Mouse (Mus musculus): Measurements from ENCODE around the gene Csad. TPM values are rescaled to one million over a fixed set of nuclear protein-coding genes. Genes with fewer than 3 reads are reported as not detected.
"Not testable (repeated sequence)": the region's sequence is repeated elsewhere in the genome, so short reads cannot be mapped to it uniquely, and the experiment has no call there.

Gene Csad
- polyA plus RNA-seq, 1 experiment from 2014 or later, result 27.9 TPM

DNA sequence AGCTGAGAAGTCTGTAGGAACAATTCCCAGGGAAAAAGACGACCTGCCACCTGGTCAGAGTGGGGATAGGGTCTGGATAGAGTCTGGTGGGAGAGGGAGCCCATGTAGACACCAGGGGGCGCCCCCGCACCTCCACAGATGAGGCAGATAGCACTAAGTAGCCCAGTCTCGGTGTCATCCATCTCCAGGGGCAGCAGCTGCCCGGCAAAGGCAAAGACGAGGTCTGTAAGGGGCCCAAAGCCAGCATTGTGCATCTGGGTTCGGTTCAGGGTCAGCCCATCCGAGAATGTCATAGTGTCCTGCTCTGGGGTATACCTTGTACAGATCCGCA lies 34.7 kb upstream of the Csad start:
- Histone ChIP-seq H3K27ac (ENCODE audit: low read depth, low read length) (no peak overlapping the region), H3K9ac (ENCODE audit: low read depth, low read length) (no peak overlapping the region; the same call in 1 of the 2 replicates), H3K27me3 (ENCODE audit: control insufficient read depth, insufficient read depth, low read length) (peaks cover 21% of the 10 kb centered on the region), H3K4me3 (ENCODE audit: low read depth, low read length) (no peak overlapping the region), H3K4me1 (replicated peaks; ENCODE audit: control insufficient read depth, insufficient read depth, low read length) (peaks cover 11% of the 10 kb centered on the region), H3K9me3 (ENCODE audit: control insufficient read depth, low read length) (no peaks in the 10 kb centered on the region), H3K36me3 (ENCODE audit: control insufficient read depth, insufficient read depth, low read length) (no peaks in the 10 kb centered on the region), H3K4me2 (replicated peaks; ENCODE audit: low read depth, low read length) (no peak overlapping the region)
- DNase-seq (ENCODE audit: low spot score) (peak; percentile 91), ATAC-seq (ENCODE audit: low FRiP score) (peak; percentile 75)
- 9% methylated on average over 9 of the region's 9 CpGs for WGBS

GRCm38 (mm10) chr15:102238543-102239259 lies 34.2 kb upstream of the Csad start:
- H3K9me3 ChIP-seq (ENCODE audit: control insufficient read depth, low read length), result no peaks in the 10 kb centered on the region
- ATAC-seq (ENCODE audit: low FRiP score), result no peak

GRCm38 (mm10) chr15:102235371-102236027 lies 31.0 kb upstream of the Csad start:
- Histone ChIP-seq H3K9me3 (ENCODE audit: control insufficient read depth, low read length) (no peaks in the 10 kb centered on the region), H3K9ac (ENCODE audit: low read depth, low read length) (peak overlapping the region; percentile 31; the same call in 1 of the 2 replicates), H3K4me2 (replicated peaks; ENCODE audit: low read depth, low read length) (no peak overlapping the region), H3K27me3 (ENCODE audit: control insufficient read depth, insufficient read depth, low read length) (no peaks in the 10 kb centered on the region), H3K27ac (ENCODE audit: low read depth, low read length) (no peak overlapping the region), H3K4me1 (replicated peaks; ENCODE audit: control insufficient read depth, insufficient read depth, low read length) (0 out of 2 replicates have a peak, but pooled peaks cover 2% of the 10 kb centered on the region), H3K36me3 (ENCODE audit: control insufficient read depth, insufficient read depth, low read length) (no peaks in the 10 kb centered on the region), H3K4me3 (ENCODE audit: low read depth, low read length) (no peak overlapping the region)
- 36% methylated on average over 21 of the region's 21 CpGs for WGBS
- DNase-seq (ENCODE audit: low spot score) (no peak), ATAC-seq (ENCODE audit: low FRiP score) (no peak)

More at GRCm38 (mm10) chr15:102238543-102239259, 34.2 kb upstream of the Csad start:
- Histone ChIP-seq H3K36me3 (ENCODE audit: control insufficient read depth, insufficient read depth, low read length) (no peaks in the 10 kb centered on the region), H3K9ac (ENCODE audit: low read depth, low read length) (no peak overlapping the region), H3K27ac (ENCODE audit: low read depth, low read length) (no peak overlapping the region), H3K4me2 (replicated peaks; ENCODE audit: low read depth, low read length) (no peak overlapping the region), H3K4me1 (replicated peaks; ENCODE audit: control insufficient read depth, insufficient read depth, low read length) (peaks cover 9% of the 10 kb centered on the region), H3K4me3 (ENCODE audit: low read depth, low read length) (no peak overlapping the region), H3K27me3 (ENCODE audit: control insufficient read depth, insufficient read depth, low read length) (peaks cover 16% of the 10 kb centered on the region)
- no peak for DNase-seq (ENCODE audit: low spot score)
- 89% methylated on average over 14 of the region's 14 CpGs for WGBS

DNA sequence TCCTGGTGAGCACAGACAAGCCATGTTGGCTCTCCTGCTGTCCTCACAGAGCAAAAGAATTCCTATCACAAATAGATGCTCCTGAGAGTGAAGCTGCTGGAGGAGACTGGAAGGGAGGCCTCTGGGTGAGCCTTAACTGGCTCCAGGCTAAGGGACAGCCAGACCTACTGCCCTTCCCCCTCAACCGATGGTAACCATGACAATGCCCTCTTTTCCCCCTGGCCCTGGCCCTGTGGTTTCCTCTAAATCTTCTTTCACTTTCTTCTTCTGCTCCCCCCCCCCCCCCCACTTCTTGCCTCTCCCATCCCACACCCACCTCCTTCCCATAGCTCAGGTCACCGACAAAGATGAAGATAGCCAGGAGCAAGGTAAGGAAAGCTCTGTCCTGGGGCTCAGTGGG lies 29.4 kb upstream of the Csad start:
- WGBS, result 31% methylated on average over 2 of the region's 2 CpGs
- no peaks in the 10 kb centered on the region for H3K4me1 ChIP-seq (replicated peaks; ENCODE audit: control insufficient read depth, insufficient read depth, low read length)
- H3K36me3 ChIP-seq (ENCODE audit: control insufficient read depth, insufficient read depth, low read length), result no peaks in the 10 kb centered on the region
- no peak overlapping the region for H3K9ac ChIP-seq (ENCODE audit: low read depth, low read length)
- no peak overlapping the region for H3K4me3 ChIP-seq (ENCODE audit: low read depth, low read length)
- no peak overlapping the region for H3K4me2 ChIP-seq (replicated peaks; ENCODE audit: low read depth, low read length)
- no peaks in the 10 kb centered on the region for H3K27me3 ChIP-seq (ENCODE audit: control insufficient read depth, insufficient read depth, low read length)
- DNase-seq (ENCODE audit: low spot score), result no peak
- H3K27ac ChIP-seq (ENCODE audit: low read depth, low read length), result no peak overlapping the region
- H3K9me3 ChIP-seq (ENCODE audit: control insufficient read depth, low read length), result no peaks in the 10 kb centered on the region
- ATAC-seq (ENCODE audit: low FRiP score), result no peak

DNA sequence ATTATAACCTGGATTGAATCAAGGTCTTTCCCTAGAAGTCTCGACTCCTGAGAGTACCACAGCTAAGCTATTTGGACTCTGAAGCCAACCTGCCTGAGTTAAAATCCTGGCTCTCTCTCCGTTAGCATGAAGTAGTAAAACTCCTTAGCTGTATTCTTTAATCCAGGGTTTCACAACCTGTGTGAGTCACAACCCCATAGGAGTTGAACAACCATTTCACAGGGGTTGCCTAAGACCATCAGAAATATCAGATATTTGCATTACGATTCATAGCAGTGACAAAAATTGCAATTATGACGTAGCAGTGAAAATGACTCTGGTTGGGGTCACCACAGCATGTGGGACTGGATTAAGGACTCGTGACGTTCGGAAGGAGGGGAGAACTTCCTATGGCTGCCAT lies 28.2 kb upstream of the Csad start:
- DNase-seq (ENCODE audit: low spot score), result no peak
- Histone ChIP-seq H3K27me3 (ENCODE audit: control insufficient read depth, insufficient read depth, low read length) (no peaks in the 10 kb centered on the region; the same call in 1 of the 2 replicates), H3K9me3 (ENCODE audit: control insufficient read depth, low read length) (no peaks in the 10 kb centered on the region), H3K4me2 (replicated peaks; ENCODE audit: low read depth, low read length) (no peak overlapping the region), H3K4me1 (replicated peaks; ENCODE audit: control insufficient read depth, insufficient read depth, low read length) (no peaks in the 10 kb centered on the region), H3K9ac (ENCODE audit: low read depth, low read length) (no peak overlapping the region), H3K36me3 (ENCODE audit: control insufficient read depth, insufficient read depth, low read length) (no peaks in the 10 kb centered on the region), H3K4me3 (ENCODE audit: low read depth, low read length) (no peak overlapping the region), H3K27ac (ENCODE audit: low read depth, low read length) (no peak overlapping the region)
- no peak for ATAC-seq (ENCODE audit: low FRiP score)
- WGBS, result 86% methylated on average over 7 of the region's 7 CpGs

DNA sequence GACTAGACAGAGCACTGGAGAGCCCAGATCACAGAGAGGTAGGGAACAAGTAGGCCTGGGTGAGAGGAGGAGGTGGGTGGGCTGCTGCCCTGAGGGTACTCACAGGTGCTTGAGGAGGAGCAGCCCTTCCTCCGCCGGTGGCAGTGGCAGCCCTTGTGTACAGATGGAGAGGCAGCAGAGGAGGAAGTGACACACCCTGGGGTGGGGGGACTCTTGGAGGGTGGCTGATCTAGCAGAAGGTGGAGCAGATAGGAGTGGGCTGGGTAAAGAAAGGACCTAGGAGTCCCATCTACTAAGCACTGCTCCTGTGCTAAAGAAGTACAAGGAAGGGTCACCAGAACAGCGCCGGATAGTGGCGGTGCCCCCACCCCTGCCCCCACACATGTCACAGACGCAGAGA lies 27.2 kb upstream of the Csad start, which contains the start of gene Itgb7:
Gene Itgb7, minus strand, starts transcription at position 197 of the 400 bp plus-strand sequence.
- no peak for ATAC-seq (ENCODE audit: low FRiP score)
- H3K9ac ChIP-seq (ENCODE audit: low read depth, low read length), result no peak within 1 kb of the TSS
- 56% methylated on average over 6 of the region's 6 CpGs for WGBS

DNA sequence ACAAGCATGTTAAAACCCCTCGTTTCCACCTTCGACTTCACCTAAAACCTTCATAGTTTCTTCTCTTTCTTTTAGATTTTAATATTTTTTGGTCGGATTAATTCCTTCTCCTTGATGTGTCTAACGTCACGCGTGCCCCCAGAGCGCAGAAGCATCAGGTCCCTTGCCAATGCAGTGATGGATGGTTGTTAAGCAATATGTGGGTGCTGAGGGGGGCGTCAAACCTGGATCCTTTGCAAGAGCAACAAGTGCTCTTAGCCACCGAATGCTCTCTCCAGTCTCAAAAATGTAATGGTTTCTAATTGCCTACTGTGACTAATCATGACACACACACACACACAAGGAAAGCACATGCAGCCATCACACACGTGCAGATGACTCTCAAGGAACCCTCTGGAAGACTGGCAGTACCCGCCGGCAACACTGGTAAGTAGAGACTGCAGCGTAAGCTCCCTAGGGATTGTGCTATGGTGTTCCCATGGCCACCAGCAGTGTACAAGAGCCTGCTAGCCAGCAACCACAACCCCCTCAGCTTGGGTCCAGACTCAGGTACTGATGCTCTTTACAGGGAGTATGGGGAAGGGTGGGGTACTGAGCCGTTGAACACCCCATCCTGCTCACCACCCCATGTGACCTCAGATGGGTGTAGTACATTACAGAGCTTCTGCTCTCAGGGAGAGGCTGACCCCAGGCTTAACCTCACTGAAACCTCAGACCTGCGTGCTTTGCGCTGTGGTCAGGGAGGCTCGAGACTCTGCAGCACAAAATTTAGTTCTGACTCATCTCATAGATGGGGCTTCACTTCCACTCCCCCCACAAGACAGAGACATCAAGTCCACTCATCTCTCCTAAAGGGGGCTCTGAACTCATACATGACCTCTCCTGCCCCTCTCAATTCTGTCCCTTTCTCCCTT lies 26.1 kb upstream of the Csad start:
- DNase-seq (ENCODE audit: low spot score) (no peak), ATAC-seq (ENCODE audit: low FRiP score) (no peak)
- no peak overlapping the region for H3K27ac ChIP-seq (ENCODE audit: low read depth, low read length)
- H3K36me3 ChIP-seq (ENCODE audit: control insufficient read depth, insufficient read depth, low read length), result no peaks in the 10 kb centered on the region
- no peak overlapping the region for H3K4me3 ChIP-seq (ENCODE audit: low read depth, low read length)
- no peak overlapping the region for H3K4me2 ChIP-seq (replicated peaks; ENCODE audit: low read depth, low read length)
- no peaks in the 10 kb centered on the region for H3K9me3 ChIP-seq (ENCODE audit: control insufficient read depth, low read length)
- 85% methylated on average over 17 of the region's 17 CpGs for WGBS
- no peak overlapping the region for H3K9ac ChIP-seq (ENCODE audit: low read depth, low read length)
- no peaks in the 10 kb centered on the region; the same call in 1 of the 2 replicates for H3K27me3 ChIP-seq (ENCODE audit: control insufficient read depth, insufficient read depth, low read length)
- H3K4me1 ChIP-seq (replicated peaks; ENCODE audit: control insufficient read depth, insufficient read depth, low read length), result no peaks in the 10 kb centered on the region

More for the DNA sequence above, 27.2 kb upstream of the Csad start, which contains the start of gene Itgb7:
- Histone ChIP-seq H3K36me3 (ENCODE audit: control insufficient read depth, insufficient read depth, low read length) (no peaks in the 10 kb centered on the region), H3K9me3 (ENCODE audit: control insufficient read depth, low read length) (no peaks in the 10 kb centered on the region), H3K4me2 (replicated peaks; ENCODE audit: low read depth, low read length) (no peak within 1 kb of the TSS), H3K27me3 (ENCODE audit: control insufficient read depth, insufficient read depth, low read length) (no peaks in the 10 kb centered on the region; the same call in 1 of the 2 replicates), H3K4me3 (ENCODE audit: low read depth, low read length) (no peak within 1 kb of the TSS), H3K27ac (ENCODE audit: low read depth, low read length) (no peak within 1 kb of the TSS), H3K4me1 (replicated peaks; ENCODE audit: control insufficient read depth, insufficient read depth, low read length) (no peaks in the 10 kb centered on the region)
- no peak for DNase-seq (ENCODE audit: low spot score)

DNA sequence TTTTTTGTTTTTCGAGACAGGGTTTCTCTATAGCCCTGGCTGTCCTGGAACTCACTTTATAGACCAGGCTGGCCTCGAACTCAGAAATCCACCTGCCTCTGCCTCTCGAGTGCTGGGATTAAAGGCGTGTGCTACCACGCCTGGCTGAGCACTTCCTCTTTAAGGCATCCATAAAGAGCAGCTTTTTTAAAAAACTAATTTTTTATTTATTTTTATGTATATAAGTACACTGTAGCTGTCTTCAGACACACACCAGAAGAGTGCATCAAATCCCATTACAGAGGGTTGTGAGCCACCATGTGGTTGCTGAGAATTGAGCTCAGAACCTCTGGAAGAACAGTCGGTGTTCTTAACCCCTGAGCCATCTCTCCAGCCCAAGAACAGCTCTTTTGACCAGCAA lies 21.1 kb upstream of the Csad start:
- H3K27me3 ChIP-seq (ENCODE audit: control insufficient read depth, insufficient read depth, low read length), result peaks cover 12% of the 10 kb centered on the region
- not testable (repeated sequence) for DNase-seq (ENCODE audit: low spot score); ATAC-seq (ENCODE audit: low FRiP score)

More for the DNA sequence above, 21.1 kb upstream of the Csad start:
- H3K9me3 ChIP-seq (ENCODE audit: control insufficient read depth, low read length); H3K4me2 ChIP-seq (replicated peaks; ENCODE audit: low read depth, low read length); H3K36me3 ChIP-seq (ENCODE audit: control insufficient read depth, insufficient read depth, low read length); H3K27ac ChIP-seq (ENCODE audit: low read depth, low read length); H3K4me3 ChIP-seq (ENCODE audit: low read depth, low read length); H3K9ac ChIP-seq (ENCODE audit: low read depth, low read length); H3K4me1 ChIP-seq (replicated peaks; ENCODE audit: control insufficient read depth, insufficient read depth, low read length): not testable (repeated sequence)
- WGBS, result 79% methylated on average over 6 of the region's 6 CpGs
